Mouse (Mus musculus): ENCODE data around the gene Agap1.

The Agap1 gene

GRCm38 (mm10) chr1:89757545-89757944 is 302.9 kb downstream of the Agap1 start:
- no peak for DNase-seq (ENCODE audit: low spot score)

GRCm38 (mm10) chr1:89763912-89764311 is 309.3 kb downstream of the Agap1 start:
- DNase-seq (ENCODE audit: low spot score): no peak

- no peak for DNase-seq (ENCODE audit: low spot score)
Measured at GRCm38 (mm10) chr1:89766891-89767290, 312.3 kb downstream of the Agap1 start.

- no peak for DNase-seq (ENCODE audit: low spot score)
Measured at GRCm38 (mm10) chr1:89769641-89770040, 315.0 kb downstream of the Agap1 start.

GRCm38 (mm10) chr1:89770298-89770697 is 315.7 kb downstream of the Agap1 start:
- no peak for DNase-seq (ENCODE audit: low spot score)

- DNase-seq (ENCODE audit: low spot score): no peak
Measured at GRCm38 (mm10) chr1:89775750-89776149, 321.1 kb downstream of the Agap1 start.

- DNase-seq (ENCODE audit: low spot score): no peak
Measured at GRCm38 (mm10) chr1:89780675-89781074, 326.1 kb downstream of the Agap1 start.

- DNase-seq (ENCODE audit: low spot score): no peak
Measured at GRCm38 (mm10) chr1:89781861-89782260, 327.3 kb downstream of the Agap1 start.

GRCm38 (mm10) chr1:89786793-89787192 is 332.2 kb downstream of the Agap1 start:
- no peak for DNase-seq (ENCODE audit: low spot score)

GRCm38 (mm10) chr1:89798724-89799123 is 344.1 kb downstream of the Agap1 start:
- no peak for DNase-seq (ENCODE audit: low spot score)

- no peak for DNase-seq (ENCODE audit: low spot score)
Measured at GRCm38 (mm10) chr1:89801506-89801905, 346.9 kb downstream of the Agap1 start.

GRCm38 (mm10) chr1:89804981-89805380 is 350.4 kb downstream of the Agap1 start:
- DNase-seq (ENCODE audit: low spot score): no peak

GRCm38 (mm10) chr1:89812816-89813215 is 358.2 kb downstream of the Agap1 start:
- no peak for DNase-seq (ENCODE audit: low spot score)

GRCm38 (mm10) chr1:89816487-89817206 is 362.0 kb downstream of the Agap1 start:
- DNase-seq (ENCODE audit: low spot score): no peak

- no peak for DNase-seq (ENCODE audit: low spot score)
Measured at GRCm38 (mm10) chr1:89821822-89822221, 367.2 kb downstream of the Agap1 start.

- DNase-seq (ENCODE audit: low spot score): no peak
Measured at GRCm38 (mm10) chr1:89822431-89822830, 367.8 kb downstream of the Agap1 start.

GRCm38 (mm10) chr1:89823036-89823435 is 368.4 kb downstream of the Agap1 start:
- no peak for DNase-seq (ENCODE audit: low spot score)

- no peak for DNase-seq (ENCODE audit: low spot score)
Measured at GRCm38 (mm10) chr1:89827051-89827450, 372.4 kb downstream of the Agap1 start.

- DNase-seq (ENCODE audit: low spot score): no peak
Measured at GRCm38 (mm10) chr1:89831095-89831494, 376.5 kb downstream of the Agap1 start.

GRCm38 (mm10) chr1:89844064-89844463 is 389.5 kb downstream of the Agap1 start:
- no peak for DNase-seq (ENCODE audit: low spot score)

- no peak for DNase-seq (ENCODE audit: low spot score)
Measured at GRCm38 (mm10) chr1:89845487-89845886, 390.9 kb downstream of the Agap1 start.

- DNase-seq (ENCODE audit: low spot score): no peak
Measured at GRCm38 (mm10) chr1:89846148-89846547, 391.5 kb downstream of the Agap1 start.

GRCm38 (mm10) chr1:89848356-89849039 is 393.9 kb downstream of the Agap1 start:
- DNase-seq (ENCODE audit: low spot score): no peak
